Mouse (Mus musculus): ENCODE measurements around the gene Gm27027. TPM values are rescaled to one million over a fixed set of nuclear protein-coding genes. Genes with fewer than 3 reads are reported as not detected.

Gm27027 gene
- polyA plus RNA-seq, 1 experiment from 2014 or later, result not detected

DNA sequence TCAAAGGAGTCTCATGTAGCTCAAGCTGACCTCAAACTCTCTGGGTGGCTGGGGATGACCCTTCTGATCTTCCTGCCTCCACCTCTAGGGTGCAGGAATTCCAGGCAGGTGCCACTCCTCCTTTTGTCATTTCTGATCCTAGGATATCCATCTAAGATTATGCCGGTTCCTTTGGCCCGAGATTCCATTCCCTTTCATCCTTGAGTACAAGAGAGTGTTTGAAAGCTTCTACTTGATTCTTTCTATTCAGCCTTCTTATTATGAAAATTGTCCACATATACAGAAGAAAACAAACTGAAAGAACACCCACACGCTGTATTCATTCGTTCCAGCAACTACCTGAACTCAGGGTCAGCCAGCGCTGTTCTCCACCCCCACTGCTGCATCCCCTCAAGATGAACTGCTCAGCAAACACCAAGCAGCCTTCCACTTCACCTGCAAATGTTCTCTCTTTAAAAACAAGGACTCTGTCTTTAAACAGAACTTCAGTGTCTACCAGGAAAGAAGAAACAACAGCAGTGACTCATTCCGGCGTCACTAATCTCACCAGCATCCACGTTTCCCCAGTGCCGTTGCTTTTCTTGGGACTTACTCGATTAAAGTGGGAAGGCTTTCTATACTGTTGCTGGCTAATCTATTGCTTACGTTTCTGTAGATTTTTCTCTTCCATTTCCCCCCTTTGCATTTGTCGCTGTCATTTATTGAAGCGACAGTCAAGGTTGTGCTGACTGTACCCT lies 68.3 kb downstream of the Gm27027 start:
- no peak for ATAC-seq
- 61% methylated on average over 13 of the region's 13 CpGs for WGBS (ENCODE audit: insufficient replicate concordance)
- no peaks in the 10 kb centered on the region for H3K36me3 ChIP-seq (replicated peaks; ENCODE audit: insufficient read depth, low read length)

DNA sequence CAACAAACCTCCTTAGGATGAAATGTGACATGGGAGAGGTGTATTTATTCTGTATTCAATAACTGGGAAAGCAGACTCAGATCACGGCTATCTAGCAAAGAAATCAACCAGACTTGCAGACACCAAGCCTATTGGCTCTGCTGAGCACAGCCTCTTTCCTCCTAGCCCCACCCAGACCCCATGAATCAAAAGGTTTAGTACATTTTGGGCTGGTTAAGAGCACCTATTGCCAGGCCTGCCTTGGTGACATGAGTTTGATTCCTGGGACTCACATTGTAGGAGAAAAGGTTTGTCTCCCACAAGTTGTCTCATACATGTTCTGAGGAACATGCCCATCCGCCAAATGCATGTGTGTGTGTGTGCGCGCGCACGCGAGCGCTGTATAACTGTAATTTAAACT lies 70.0 kb downstream of the Gm27027 start:
- Histone ChIP-seq H3K27me3 (ENCODE audit: insufficient read depth, low read length) (no peaks in the 10 kb centered on the region), H3K9ac (replicated peaks) (no peak overlapping the region), H3K9me3 (ENCODE audit: low read length) (no peaks in the 10 kb centered on the region), H3K4me3 (ENCODE audit: low read depth, low read length) (no peak overlapping the region), H3K36me3 (replicated peaks; ENCODE audit: insufficient read depth, low read length) (no peaks in the 10 kb centered on the region), H3K4me1 (ENCODE audit: insufficient read depth) (no peaks in the 10 kb centered on the region), H3K27ac (ENCODE audit: low read depth) (no peak overlapping the region), H3K4me2 (ENCODE audit: low read depth, low read length) (no peak overlapping the region)
- ATAC-seq (no peak), DNase-seq (no peak)
- TF ChIP-seq CTCF (IDR thresholded peaks at IDR 0.05; ENCODE audit: low read depth) (no peak), EP300 (IDR thresholded peaks at IDR 0.05; ENCODE audit: low read depth) (no peak)
- whole genome bisulfite sequencing (ENCODE audit: insufficient replicate concordance), result 90% methylated on average over 8 of the region's 8 CpGs

More for the DNA sequence above, 68.3 kb downstream of the Gm27027 start:
- H3K4me3 ChIP-seq (ENCODE audit: low read depth, low read length), result no peak overlapping the region
- DNase-seq, result no peak
- H3K27me3 ChIP-seq (ENCODE audit: insufficient read depth, low read length), result no peaks in the 10 kb centered on the region
- H3K27ac ChIP-seq (ENCODE audit: low read depth), result no peak overlapping the region
- H3K9me3 ChIP-seq (ENCODE audit: low read length), result no peaks in the 10 kb centered on the region
- no peak overlapping the region for H3K4me2 ChIP-seq (ENCODE audit: low read depth, low read length)
- no peaks in the 10 kb centered on the region for H3K4me1 ChIP-seq (ENCODE audit: insufficient read depth)
- TF ChIP-seq CTCF (IDR thresholded peaks at IDR 0.05; ENCODE audit: low read depth) (no peak), EP300 (IDR thresholded peaks at IDR 0.05; ENCODE audit: low read depth) (no peak)
- H3K9ac ChIP-seq (replicated peaks), result no peak overlapping the region

DNA sequence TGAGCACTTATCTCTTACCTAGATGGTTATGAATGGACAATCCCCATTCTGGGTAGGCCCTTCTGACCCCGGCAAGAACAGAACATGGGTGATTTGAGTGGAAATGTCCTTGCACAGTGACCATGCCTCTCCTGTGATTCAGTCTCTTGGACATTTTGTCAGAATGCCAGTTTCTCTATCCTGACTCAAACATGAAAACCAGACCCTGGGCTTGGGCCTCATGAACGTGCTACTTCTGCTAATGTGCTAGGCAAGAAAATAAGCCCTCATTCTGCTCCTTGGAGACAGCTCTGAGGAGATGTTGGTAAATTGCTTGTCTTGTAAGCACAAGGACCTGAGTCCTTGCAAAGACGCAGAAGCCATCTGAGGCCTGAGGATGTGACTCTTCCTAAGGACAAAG lies 77.1 kb downstream of the Gm27027 start:
- WGBS (ENCODE audit: insufficient replicate concordance), result 60% methylated on average over 3 of the region's 3 CpGs

GRCm38 (mm10) chr2:93913552-93913951 lies 82.6 kb downstream of the Gm27027 start:
- no peak for TF ChIP-seq EP300 (IDR thresholded peaks at IDR 0.05; ENCODE audit: low read depth)
- no peak for TF ChIP-seq CTCF (IDR thresholded peaks at IDR 0.05; ENCODE audit: low read depth)
- Histone ChIP-seq H3K4me2 (ENCODE audit: low read depth, low read length) (no peak overlapping the region), H3K4me3 (ENCODE audit: low read depth, low read length) (no peak overlapping the region), H3K9ac (replicated peaks) (no peak overlapping the region), H3K36me3 (replicated peaks; ENCODE audit: insufficient read depth, low read length) (no peaks in the 10 kb centered on the region), H3K4me1 (ENCODE audit: insufficient read depth) (no peaks in the 10 kb centered on the region), H3K9me3 (ENCODE audit: low read length) (no peaks in the 10 kb centered on the region), H3K27ac (ENCODE audit: low read depth) (no peak overlapping the region), H3K27me3 (ENCODE audit: insufficient read depth, low read length) (no peaks in the 10 kb centered on the region)
- DNase-seq (no peak), ATAC-seq (no peak)
- WGBS (ENCODE audit: insufficient replicate concordance), result 75% methylated on average over 2 of the region's 2 CpGs

More for the DNA sequence above, 77.1 kb downstream of the Gm27027 start:
- H3K27me3 ChIP-seq (ENCODE audit: insufficient read depth, low read length), result no peaks in the 10 kb centered on the region
- no peak for ATAC-seq
- DNase-seq, result no peak
- H3K9ac ChIP-seq (replicated peaks), result no peak overlapping the region
- no peaks in the 10 kb centered on the region for H3K4me1 ChIP-seq (ENCODE audit: insufficient read depth)
- no peaks in the 10 kb centered on the region for H3K36me3 ChIP-seq (replicated peaks; ENCODE audit: insufficient read depth, low read length)
- H3K4me3 ChIP-seq (ENCODE audit: low read depth, low read length), result no peak overlapping the region
- H3K27ac ChIP-seq (ENCODE audit: low read depth), result no peak overlapping the region
- H3K4me2 ChIP-seq (ENCODE audit: low read depth, low read length), result no peak overlapping the region
- no peaks in the 10 kb centered on the region for H3K9me3 ChIP-seq (ENCODE audit: low read length)
- TF ChIP-seq EP300 (IDR thresholded peaks at IDR 0.05; ENCODE audit: low read depth), result no peak
- TF ChIP-seq CTCF (IDR thresholded peaks at IDR 0.05; ENCODE audit: low read depth), result no peak

- no peak overlapping the region for H3K9ac ChIP-seq (replicated peaks)
- H3K4me2 ChIP-seq (ENCODE audit: low read depth, low read length), result no peak overlapping the region
- DNase-seq (no peak), ATAC-seq (no peak)
- no peaks in the 10 kb centered on the region for H3K36me3 ChIP-seq (replicated peaks; ENCODE audit: insufficient read depth, low read length)
- H3K9me3 ChIP-seq (ENCODE audit: low read length), result no peaks in the 10 kb centered on the region
- no peaks in the 10 kb centered on the region for H3K4me1 ChIP-seq (ENCODE audit: insufficient read depth)
- 79% methylated on average over 10 of the region's 10 CpGs for WGBS (ENCODE audit: insufficient replicate concordance)
- TF ChIP-seq CTCF (IDR thresholded peaks at IDR 0.05; ENCODE audit: low read depth), result no peak
- TF ChIP-seq EP300 (IDR thresholded peaks at IDR 0.05; ENCODE audit: low read depth), result no peak
- H3K27ac ChIP-seq (ENCODE audit: low read depth), result no peak overlapping the region
- H3K4me3 ChIP-seq (ENCODE audit: low read depth, low read length), result no peak overlapping the region
- no peaks in the 10 kb centered on the region for H3K27me3 ChIP-seq (ENCODE audit: insufficient read depth, low read length)
Measured at GRCm38 (mm10) chr2:93911942-93912341, 84.2 kb downstream of the Gm27027 start.

GRCm38 (mm10) chr2:93909716-93910115 lies 86.4 kb downstream of the Gm27027 start:
- no peak overlapping the region for H3K9ac ChIP-seq (replicated peaks)
- no peaks in the 10 kb centered on the region for H3K36me3 ChIP-seq (replicated peaks; ENCODE audit: insufficient read depth, low read length)
- TF ChIP-seq CTCF (IDR thresholded peaks at IDR 0.05; ENCODE audit: low read depth) (no peak), EP300 (IDR thresholded peaks at IDR 0.05; ENCODE audit: low read depth) (no peak)
- no peak overlapping the region for H3K27ac ChIP-seq (ENCODE audit: low read depth)
- ATAC-seq (no peak), DNase-seq (no peak)
- no peaks in the 10 kb centered on the region for H3K9me3 ChIP-seq (ENCODE audit: low read length)
- 79% methylated on average over 5 of the region's 5 CpGs for whole genome bisulfite sequencing (ENCODE audit: insufficient replicate concordance)
- no peak overlapping the region for H3K4me2 ChIP-seq (ENCODE audit: low read depth, low read length)
- H3K4me1 ChIP-seq (ENCODE audit: insufficient read depth), result no peaks in the 10 kb centered on the region
- H3K4me3 ChIP-seq (ENCODE audit: low read depth, low read length), result no peak overlapping the region
- H3K27me3 ChIP-seq (ENCODE audit: insufficient read depth, low read length), result no peaks in the 10 kb centered on the region

Data from liver, postnatal 0 days (tissue).